Mouse (Mus musculus) C3H10T1/2 (cell line): ENCODE data around the gene Ywhaq. TPM values are rescaled to one million over a fixed set of nuclear protein-coding genes. Genes with fewer than 3 reads are reported as not detected.

Experiments used
- polyA plus RNA-seq, 2 experiments: library from polyadenylated mRNA; unstranded; fragments of >200 nt; fragmentation: generic; extraction: Trizol; gene quantifications; one replicate each; pipeline ENCODE4 v1.2.1; 2012; ENCODE audit warnings: missing spikeins in 2 of 2

The Ywhaq gene
- 100 to 1,000 TPM in 1 of 2 experiments, 10 to 100 TPM in 1; 54.9 to 190 TPM for polyA plus RNA-seq

GRCm38 (mm10) chr12:21417100-21418070, at the start of gene Ywhaq:
Gene Ywhaq, minus strand, starts transcription at chr12:21417637.

GRCm38 (mm10) chr12:21373100-21373819, 44.2 kb downstream of the Ywhaq start, which contains the start of gene Adam17:
Gene Adam17, minus strand, starts transcription at chr12:21373632.

Other genes with a start within 250 kb of the Ywhaq start
- gene Cpsf3, start 132.2 kb downstream of the Ywhaq start, polyA plus RNA-seq, result 10 to 100 TPM; 19.5 to 45.6 TPM
- 10 to 100 TPM; 31.6 to 42.6 TPM for gene Itgb1bp1, start 131.4 kb downstream of the Ywhaq start, polyA plus RNA-seq
- 10 to 100 TPM; 19.0 to 62.0 TPM for gene Iah1, start 101.2 kb downstream of the Ywhaq start, polyA plus RNA-seq
- 1 to 10 TPM in 1 of 2 experiments, under 1 TPM in 1; 0.62 to 9.9 TPM for gene Adam17, start 44.0 kb downstream of the Ywhaq start, polyA plus RNA-seq